Mouse (Mus musculus): Measurements from ENCODE around the gene Mrpl40. TPM values are rescaled to one million over a fixed set of nuclear protein-coding genes. Genes with fewer than 3 reads are reported as not detected.
"Not testable (repeated sequence)": the region's sequence is repeated elsewhere in the genome, so short reads cannot be mapped to it uniquely, and the experiment has no call there.

Gene Mrpl40
- polyA plus RNA-seq, 1 experiment from 2014 or later: 92.1 TPM

- ATAC-seq (ENCODE audit: low FRiP score, low read depth); H3K27ac ChIP-seq (replicated peaks); H3K9ac ChIP-seq (replicated peaks); H3K9me3 ChIP-seq; H3K4me1 ChIP-seq; H3K4me3 ChIP-seq; H3K27me3 ChIP-seq; H3K4me2 ChIP-seq (replicated peaks): not testable (repeated sequence)
- peaks cover 26% of the 10 kb centered on the region for H3K36me3 ChIP-seq
- 90% methylated on average over 1 of the region's 1 CpGs for whole genome bisulfite sequencing
These were observed 6.2 kb downstream of the Mrpl40 start for GRCm38 (mm10) chr16:18870495-18870894.

GRCm38 (mm10) chr16:18860186-18860585, 16.5 kb downstream of the Mrpl40 start:
- H3K9me3 ChIP-seq: no peaks in the 10 kb centered on the region
- no peak overlapping the region for H3K27ac ChIP-seq (replicated peaks)
- H3K4me1 ChIP-seq: no peaks in the 10 kb centered on the region
- WGBS: 61% methylated on average over 1 of the region's 1 CpGs
- no peaks in the 10 kb centered on the region for H3K27me3 ChIP-seq
- no peak overlapping the region for H3K4me3 ChIP-seq
- ATAC-seq (ENCODE audit: low FRiP score, low read depth): no peak
- H3K9ac ChIP-seq (replicated peaks): no peak overlapping the region
- H3K36me3 ChIP-seq: no peaks in the 10 kb centered on the region
- H3K4me2 ChIP-seq (replicated peaks): no peak overlapping the region

GRCm38 (mm10) chr16:18858551-18858950, 18.1 kb downstream of the Mrpl40 start:
- Histone ChIP-seq H3K9me3 (no peaks in the 10 kb centered on the region), H3K27ac (replicated peaks) (no peak overlapping the region), H3K36me3 (no peaks in the 10 kb centered on the region), H3K27me3 (no peaks in the 10 kb centered on the region), H3K4me1 (no peaks in the 10 kb centered on the region), H3K4me3 (no peak overlapping the region), H3K4me2 (replicated peaks) (no peak overlapping the region), H3K9ac (replicated peaks) (no peak overlapping the region)
- ATAC-seq (ENCODE audit: low FRiP score, low read depth): no peak

- H3K4me1 ChIP-seq; H3K36me3 ChIP-seq; H3K9me3 ChIP-seq; ATAC-seq (ENCODE audit: low FRiP score, low read depth); H3K27ac ChIP-seq (replicated peaks); H3K4me3 ChIP-seq; H3K9ac ChIP-seq (replicated peaks); H3K27me3 ChIP-seq; H3K4me2 ChIP-seq (replicated peaks): not testable (repeated sequence)
- WGBS: 91% methylated on average over 15 of the region's 17 CpGs
These were observed 27.0 kb downstream of the Mrpl40 start for GRCm38 (mm10) chr16:18849521-18850190.

- H3K9ac ChIP-seq (replicated peaks): no peak overlapping the region
- H3K9me3 ChIP-seq: 0 out of 2 replicates have a peak, but pooled peaks cover 3% of the 10 kb centered on the region
- no peak overlapping the region for H3K4me3 ChIP-seq
- H3K27me3 ChIP-seq: no peaks in the 10 kb centered on the region
- no peak overlapping the region for H3K4me2 ChIP-seq (replicated peaks)
- WGBS: 87% methylated on average over 15 of the region's 15 CpGs
- no peak overlapping the region for H3K27ac ChIP-seq (replicated peaks)
- no peaks in the 10 kb centered on the region for H3K36me3 ChIP-seq
- H3K4me1 ChIP-seq: no peaks in the 10 kb centered on the region
- no peak for ATAC-seq (ENCODE audit: low FRiP score, low read depth)
These were observed 30.3 kb downstream of the Mrpl40 start for GRCm38 (mm10) chr16:18846301-18846820.

- H3K9ac ChIP-seq (replicated peaks): no peak overlapping the region
- no peak for ATAC-seq (ENCODE audit: low FRiP score, low read depth)
- H3K27ac ChIP-seq (replicated peaks): no peak overlapping the region
- H3K36me3 ChIP-seq: peaks cover 18% of the 10 kb centered on the region
- H3K27me3 ChIP-seq: no peaks in the 10 kb centered on the region
- H3K4me3 ChIP-seq: no peak overlapping the region
- peaks cover 8% of the 10 kb centered on the region; the same call in 1 of the 2 replicates for H3K4me1 ChIP-seq
- 97% methylated on average over 4 of the region's 4 CpGs for WGBS
- H3K9me3 ChIP-seq: no peaks in the 10 kb centered on the region
- no peak overlapping the region for H3K4me2 ChIP-seq (replicated peaks)
These were observed 38.3 kb downstream of the Mrpl40 start for GRCm38 (mm10) chr16:18838346-18838745.

- Histone ChIP-seq H3K4me1 (peaks cover 8% of the 10 kb centered on the region; the same call in 1 of the 2 replicates), H3K4me2 (replicated peaks) (peak within 1 kb of the TSS; percentile 64), H3K9me3 (no peaks in the 10 kb centered on the region), H3K9ac (replicated peaks) (peak within 1 kb of the TSS; percentile 82), H3K27me3 (no peaks in the 10 kb centered on the region), H3K36me3 (peaks cover 33% of the 10 kb centered on the region), H3K27ac (replicated peaks) (peak within 1 kb of the TSS; percentile 20; the same call in 1 of the 2 replicates), H3K4me3 (peak within 1 kb of the TSS; percentile 88)
- WGBS: under 1% methylated on average over 46 of the region's 46 CpGs
- ATAC-seq (ENCODE audit: low FRiP score, low read depth): peak; percentile 98
These were observed 40.0 kb downstream of the Mrpl40 start, which contains the start of the genes 2510002D24Rik and Gm28539 for GRCm38 (mm10) chr16:18836468-18837208. Gene 2510002D24Rik (plus strand): TSS chr16:18836578. Gene Gm28539 (plus strand): TSS chr16:18836584.

GRCm38 (mm10) chr16:18836073-18836467, 40.6 kb downstream of the Mrpl40 start:
- peak overlapping the region; percentile 88 for H3K4me3 ChIP-seq
- H3K4me2 ChIP-seq (replicated peaks): peak overlapping the region; percentile 64
- peaks cover 8% of the 10 kb centered on the region; the same call in 1 of the 2 replicates for H3K4me1 ChIP-seq
- ATAC-seq (ENCODE audit: low FRiP score, low read depth): peak; percentile 57
- H3K27me3 ChIP-seq: no peaks in the 10 kb centered on the region
- no peaks in the 10 kb centered on the region for H3K9me3 ChIP-seq
- WGBS: 24% methylated on average over 3 of the region's 3 CpGs
- peaks cover 38% of the 10 kb centered on the region for H3K36me3 ChIP-seq
- no peak overlapping the region; the same call in 1 of the 2 replicates for H3K9ac ChIP-seq (replicated peaks)
- no peak overlapping the region for H3K27ac ChIP-seq (replicated peaks)

GRCm38 (mm10) chr16:18833486-18833885, 43.2 kb downstream of the Mrpl40 start:
- H3K4me1 ChIP-seq: peaks cover 8% of the 10 kb centered on the region; the same call in 1 of the 2 replicates
- H3K27ac ChIP-seq (replicated peaks): no peak overlapping the region
- no peak overlapping the region for H3K4me2 ChIP-seq (replicated peaks)
- H3K4me3 ChIP-seq: no peak overlapping the region
- WGBS: 82% methylated on average over 2 of the region's 2 CpGs
- peaks cover 58% of the 10 kb centered on the region for H3K36me3 ChIP-seq
- ATAC-seq (ENCODE audit: low FRiP score, low read depth): no peak
- H3K9me3 ChIP-seq: no peaks in the 10 kb centered on the region
- H3K9ac ChIP-seq (replicated peaks): no peak overlapping the region
- H3K27me3 ChIP-seq: no peaks in the 10 kb centered on the region

GRCm38 (mm10) chr16:18829102-18829501, 47.6 kb downstream of the Mrpl40 start:
- 94% methylated on average over 6 of the region's 6 CpGs for WGBS
- Histone ChIP-seq H3K27ac (replicated peaks) (no peak overlapping the region), H3K36me3 (peaks cover 95% of the 10 kb centered on the region), H3K9me3 (no peaks in the 10 kb centered on the region), H3K4me1 (no peaks in the 10 kb centered on the region), H3K27me3 (no peaks in the 10 kb centered on the region), H3K4me3 (no peak overlapping the region), H3K9ac (replicated peaks) (no peak overlapping the region), H3K4me2 (replicated peaks) (no peak overlapping the region)
- no peak for ATAC-seq (ENCODE audit: low FRiP score, low read depth)

- Histone ChIP-seq H3K9ac (replicated peaks) (no peak overlapping the region), H3K4me2 (replicated peaks) (no peak overlapping the region), H3K36me3 (peaks cover 95% of the 10 kb centered on the region), H3K4me1 (no peaks in the 10 kb centered on the region), H3K27me3 (no peaks in the 10 kb centered on the region), H3K9me3 (no peaks in the 10 kb centered on the region), H3K4me3 (no peak overlapping the region), H3K27ac (replicated peaks) (no peak overlapping the region)
- 97% methylated on average over 3 of the region's 3 CpGs for WGBS
- no peak for ATAC-seq (ENCODE audit: low FRiP score, low read depth)
These were observed 48.0 kb downstream of the Mrpl40 start for GRCm38 (mm10) chr16:18828630-18829029.

- 70% methylated on average over 4 of the region's 4 CpGs for WGBS
- Histone ChIP-seq H3K27me3 (no peaks in the 10 kb centered on the region), H3K27ac (replicated peaks) (no peak overlapping the region), H3K4me2 (replicated peaks) (no peak overlapping the region), H3K9ac (replicated peaks) (no peak overlapping the region), H3K4me1 (no peaks in the 10 kb centered on the region), H3K36me3 (peaks cover 98% of the 10 kb centered on the region), H3K9me3 (no peaks in the 10 kb centered on the region), H3K4me3 (no peak overlapping the region)
- no peak for ATAC-seq (ENCODE audit: low FRiP score, low read depth)
These were observed 53.7 kb downstream of the Mrpl40 start for GRCm38 (mm10) chr16:18822925-18823324.
